Mouse (Mus musculus): ENCODE data around the gene A830005F24Rik.

Gene A830005F24Rik

GRCm38 (mm10) chr13:48545476-48546281 is 32.3 kb downstream of the A830005F24Rik start:
- DNase-seq = peak; percentile 98 to 100

GRCm38 (mm10) chr13:48546330-48546917 is 33.1 kb downstream of the A830005F24Rik start:
- peak; percentile 99 to 100 for DNase-seq

GRCm38 (mm10) chr13:48547623-48548022 is 34.3 kb downstream of the A830005F24Rik start:
- no peak for DNase-seq

- peak in 1 of 2 experiments; percentile 20 for DNase-seq
Measured at GRCm38 (mm10) chr13:48548296-48548695, 34.9 kb downstream of the A830005F24Rik start.

- peak; percentile 94 to 97 for DNase-seq
Measured at GRCm38 (mm10) chr13:48552181-48553090, 39.1 kb downstream of the A830005F24Rik start.

- DNase-seq = peak in 1 of 2 experiments; percentile 44
Measured at GRCm38 (mm10) chr13:48553511-48553910, 40.1 kb downstream of the A830005F24Rik start.

- DNase-seq = no peak
Measured at GRCm38 (mm10) chr13:48554552-48554951, 41.2 kb downstream of the A830005F24Rik start.

- DNase-seq = no peak
Measured at GRCm38 (mm10) chr13:48555976-48556375, 42.6 kb downstream of the A830005F24Rik start.

- DNase-seq = no peak
Measured at GRCm38 (mm10) chr13:48561481-48561880, 48.1 kb downstream of the A830005F24Rik start.

GRCm38 (mm10) chr13:48562336-48562735 is 49.0 kb downstream of the A830005F24Rik start:
- no peak for DNase-seq
